Mouse (Mus musculus) neural tube, embryonic 10.5 days (tissue): ENCODE measurements around the gene Stmn1.
"Not testable (repeated sequence)": the region's sequence is repeated elsewhere in the genome, so short reads cannot be mapped to it uniquely, and the experiment has no call there.

ENCODE experiments used
- DNase-seq: peaks from one replicate; pipeline ENCODE4 v3.0.0-alpha.2; 2017; ENCODE audit warnings: low spot score; ENCODE audit errors: extremely low spot score

Gene Stmn1

DNA sequence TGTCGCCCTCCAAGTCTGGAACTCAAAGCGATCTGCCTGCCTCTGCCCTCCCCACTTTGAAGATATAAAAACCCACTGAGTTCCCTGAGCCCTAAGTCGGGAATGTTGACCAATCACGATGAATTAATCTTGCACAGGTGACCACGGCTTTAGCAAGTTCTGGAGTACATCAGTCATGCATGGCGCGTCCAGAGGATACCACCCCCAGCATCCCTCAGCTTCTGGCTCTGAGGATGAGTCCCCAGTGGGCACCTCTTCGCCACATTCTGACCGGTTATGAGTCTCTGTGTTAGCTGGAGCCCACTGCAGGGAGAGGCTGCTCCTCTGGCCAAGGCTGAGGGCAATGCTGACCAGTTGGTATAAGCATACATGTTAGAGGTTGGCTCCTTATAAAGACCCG lies 16.1 kb downstream of the Stmn1 start:
- DNase-seq: no peak

DNA sequence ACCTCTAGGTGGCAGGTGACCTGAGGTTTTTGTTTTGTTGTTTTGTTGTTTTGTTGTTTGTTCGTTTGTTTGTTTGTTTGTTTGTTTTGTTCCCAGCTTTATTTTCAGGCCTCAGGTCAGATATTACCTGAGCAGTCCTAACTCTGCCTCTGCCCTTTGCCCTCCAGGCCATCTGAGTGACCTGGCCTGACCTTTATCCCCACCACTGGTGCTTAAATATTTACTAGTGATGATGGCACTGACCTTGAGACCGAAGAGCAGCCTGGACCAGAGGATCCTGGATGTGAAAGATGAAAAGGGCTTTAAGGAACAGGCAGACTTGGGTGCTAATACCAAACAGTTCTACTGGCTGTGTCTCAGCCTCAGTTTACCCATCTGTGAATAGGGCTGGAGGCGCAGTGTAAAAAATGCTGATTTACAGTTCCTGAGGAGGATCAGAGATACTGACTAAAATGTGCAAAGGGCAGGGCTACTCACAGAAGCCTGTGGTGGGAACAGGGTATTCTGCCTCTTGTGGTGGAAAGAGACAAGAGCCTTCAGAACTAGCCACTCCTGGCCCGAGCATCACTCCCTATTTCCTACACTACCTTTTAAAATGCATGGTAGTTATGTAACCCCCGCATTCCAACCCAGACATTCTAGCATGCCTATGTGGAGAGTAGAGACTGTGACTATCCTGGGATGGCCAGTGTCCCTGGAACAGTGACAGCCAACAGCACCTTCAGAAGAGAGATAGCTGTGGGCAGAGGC lies 17.2 kb downstream of the Stmn1 start:
- no peak for DNase-seq

DNA sequence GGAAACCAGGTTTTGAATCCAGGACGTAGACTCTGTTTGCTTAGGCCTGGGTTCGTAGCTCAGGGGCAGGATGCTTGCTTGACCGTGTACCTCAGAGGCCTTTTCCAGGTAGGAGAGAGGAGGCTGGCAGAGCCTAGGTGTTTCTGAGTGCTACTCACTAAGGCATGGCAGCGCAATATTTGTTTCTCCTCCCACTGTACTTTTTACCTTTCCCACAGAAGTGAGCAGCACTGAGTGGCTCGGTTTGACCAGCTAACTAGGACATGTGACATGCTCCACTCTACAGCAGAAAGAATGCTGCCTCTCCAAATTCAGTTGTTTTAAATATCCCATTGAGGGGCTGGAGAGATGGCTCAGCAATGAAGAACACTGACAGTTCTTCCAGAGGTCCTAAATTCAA lies 20.1 kb downstream of the Stmn1 start:
- DNase-seq: no peak

DNA sequence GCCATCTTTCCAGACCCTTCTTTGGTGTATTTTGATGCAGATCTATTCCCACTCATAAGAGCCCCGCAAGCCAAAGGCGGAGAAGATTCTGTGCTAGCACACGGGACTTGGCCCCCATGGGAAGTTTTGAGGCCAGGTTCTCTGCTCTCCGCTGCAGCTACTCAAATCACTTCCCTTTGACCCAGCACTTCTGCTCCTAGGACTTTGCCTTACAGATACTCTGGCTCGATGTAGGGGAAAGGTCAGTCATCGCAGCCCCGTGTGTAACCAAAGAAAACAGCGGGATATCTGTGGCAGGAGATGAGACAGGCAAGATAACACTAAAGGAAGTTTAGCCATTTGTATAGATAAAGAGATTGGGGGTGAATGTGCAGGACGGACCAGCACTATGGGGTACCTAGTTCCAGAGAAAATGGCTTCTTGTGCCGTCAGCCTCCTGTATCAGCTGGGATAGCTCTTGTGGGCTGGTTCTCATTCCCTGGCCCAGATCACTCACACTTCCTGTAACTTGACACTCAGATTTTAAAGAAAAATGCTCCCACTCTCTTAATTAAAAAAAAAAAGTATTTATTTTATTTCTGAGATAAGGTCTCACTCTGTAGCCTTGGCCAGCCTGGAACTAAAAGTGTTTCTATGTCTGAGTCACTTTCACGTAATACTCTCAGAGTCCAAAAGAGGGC lies 22.0 kb downstream of the Stmn1 start:
- no peak for DNase-seq

DNA sequence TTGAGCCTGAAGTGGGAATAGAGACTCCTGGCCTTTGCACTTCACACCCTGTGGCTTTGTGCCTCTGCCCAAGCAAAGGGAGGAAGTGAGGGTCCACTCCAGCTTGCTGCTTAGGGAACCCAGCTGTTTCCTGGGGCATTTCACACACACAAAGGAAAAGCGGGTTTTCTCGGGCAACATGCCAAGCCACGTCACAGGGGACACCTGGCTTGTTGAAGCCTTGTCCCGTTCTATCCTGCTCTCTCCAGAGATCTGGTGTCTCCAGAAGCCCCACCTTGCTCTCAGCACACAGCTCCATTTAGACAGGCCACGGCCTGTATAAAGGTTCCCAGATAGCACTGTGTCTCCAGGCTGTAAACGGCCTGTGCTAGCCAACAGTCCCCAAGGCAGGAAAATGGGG lies 23.6 kb downstream of the Stmn1 start:
- DNase-seq: no peak

DNA sequence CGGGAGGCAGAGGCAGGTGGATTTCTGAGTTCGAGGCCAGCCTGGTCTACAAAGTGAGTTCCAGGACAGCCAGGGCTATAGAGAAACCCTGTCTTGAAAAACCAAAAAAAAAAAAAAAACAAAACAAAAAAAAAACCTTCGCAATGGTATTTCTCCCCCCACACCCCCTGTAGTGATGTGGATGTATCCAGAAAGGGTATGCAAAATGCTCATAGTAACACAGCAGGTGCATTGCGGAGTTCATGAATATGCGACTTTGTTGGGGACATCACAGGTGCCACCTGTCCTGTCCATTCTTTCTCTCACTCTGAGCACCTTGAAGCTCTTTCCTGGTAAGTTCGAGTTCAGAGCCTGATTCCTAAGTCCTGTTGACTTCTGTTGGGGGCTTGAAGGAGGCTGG lies 26.0 kb downstream of the Stmn1 start:
- not testable (repeated sequence) for DNase-seq

DNA sequence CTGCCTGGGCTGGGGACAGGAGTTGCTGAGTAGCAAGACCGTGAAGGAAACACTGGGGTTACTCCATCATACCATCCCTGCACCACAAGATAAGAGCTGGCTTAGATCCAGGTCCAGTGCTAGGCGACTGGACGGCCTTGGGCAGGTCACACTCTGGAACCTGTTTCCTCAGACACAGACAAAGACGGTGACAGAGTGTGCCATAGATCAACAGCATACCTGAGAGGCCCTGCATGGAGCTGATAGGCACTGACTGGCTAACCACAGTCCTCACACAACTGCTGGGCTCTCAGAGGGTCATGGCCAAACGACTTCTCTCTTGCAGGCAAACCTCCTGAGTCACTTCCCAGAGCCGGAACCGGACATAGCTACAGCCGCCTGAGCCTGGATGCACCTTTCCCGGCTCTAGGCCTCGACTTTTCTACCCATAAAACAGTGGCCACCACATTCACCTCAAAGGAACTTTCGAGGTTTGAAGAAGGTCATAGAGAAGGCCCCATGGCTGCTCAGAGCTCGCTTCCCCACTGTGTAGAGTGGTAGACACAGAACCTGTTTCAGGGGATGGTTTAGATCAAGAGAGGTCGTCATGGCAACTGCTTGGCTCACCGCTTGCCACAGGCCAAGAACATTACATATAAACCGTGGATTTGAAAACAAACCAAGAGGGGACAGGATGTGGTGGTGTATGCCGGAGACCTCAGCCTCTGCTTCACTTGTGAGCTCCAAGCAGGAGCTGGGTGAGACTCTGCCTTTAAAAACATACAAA lies 26.8 kb downstream of the Stmn1 start:
- DNase-seq: no peak

DNA sequence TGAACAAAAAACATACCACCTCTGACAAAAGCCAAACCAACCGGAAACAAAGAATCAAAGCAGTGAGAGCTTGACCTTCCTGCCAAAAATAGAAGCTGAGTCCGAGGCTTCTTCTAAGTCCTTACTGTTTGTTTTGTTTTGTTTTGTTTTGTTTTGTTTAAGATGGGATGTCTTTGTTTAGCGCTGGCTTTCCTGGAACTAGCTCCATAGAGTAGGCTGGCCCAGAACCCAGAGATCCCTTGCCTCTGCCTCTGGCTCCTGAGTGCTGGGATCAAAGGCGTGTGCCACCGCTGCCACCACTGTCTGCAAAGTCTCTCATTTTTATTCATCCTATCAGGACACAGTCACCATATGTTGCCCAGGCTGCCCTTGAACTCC lies 27.4 kb downstream of the Stmn1 start:
- DNase-seq: no peak

DNA sequence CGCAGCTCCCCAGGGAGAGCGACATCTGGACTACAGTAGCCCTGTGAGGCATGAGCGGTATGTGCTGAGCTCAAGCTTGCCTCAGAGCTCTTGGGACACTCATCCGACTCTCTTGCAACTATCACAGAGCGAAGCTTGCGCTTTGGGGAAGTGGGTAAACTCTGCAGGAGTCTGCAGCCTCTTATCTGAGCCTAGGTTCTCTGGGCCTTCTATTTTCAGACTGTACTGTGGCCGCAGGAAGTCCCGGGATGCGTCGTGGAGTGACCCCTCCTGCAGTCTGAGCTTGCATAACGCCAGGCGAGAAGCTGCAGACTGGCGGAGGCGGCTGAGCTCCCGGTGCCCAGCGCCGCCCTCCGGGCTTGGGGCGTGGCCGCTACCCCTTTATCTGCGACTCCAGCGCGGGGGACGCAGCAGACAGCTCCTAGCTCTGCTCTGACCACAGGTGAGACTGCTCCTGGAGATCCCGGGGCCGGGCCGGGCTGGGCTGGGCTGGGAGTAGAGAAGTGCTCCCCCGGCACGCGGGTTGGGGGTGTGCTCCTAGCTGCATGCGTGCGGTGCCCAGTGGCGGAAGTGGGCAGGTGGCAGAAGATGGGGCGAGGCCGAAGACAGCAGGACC lies 28.6 kb downstream of the Stmn1 start, which contains the start of gene Paqr7:
Gene Paqr7 (plus strand): TSS at position 103 of the 616 bp plus-strand sequence.
- DNase-seq: peak; percentile 57

DNA sequence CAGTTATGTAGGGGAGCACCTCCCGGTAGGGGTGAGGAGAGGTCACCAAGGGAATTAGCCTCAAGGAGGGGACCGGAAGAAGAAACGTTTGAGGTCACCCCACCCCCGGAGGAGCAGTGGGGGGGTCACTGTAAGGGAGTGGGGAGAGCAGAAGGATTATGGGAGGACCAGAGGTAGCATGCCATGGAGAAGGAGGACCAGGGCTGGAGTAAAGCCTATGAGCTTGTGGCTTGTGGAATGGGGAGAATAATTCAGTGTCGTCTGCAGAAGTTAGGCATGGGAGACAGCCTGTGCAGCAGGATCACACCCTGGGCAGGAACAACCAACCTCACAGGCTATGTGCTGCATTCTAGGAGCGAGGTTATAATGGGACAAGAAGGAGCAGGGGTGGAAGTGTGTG lies 29.1 kb downstream of the Stmn1 start:
- DNase-seq: no peak

DNA sequence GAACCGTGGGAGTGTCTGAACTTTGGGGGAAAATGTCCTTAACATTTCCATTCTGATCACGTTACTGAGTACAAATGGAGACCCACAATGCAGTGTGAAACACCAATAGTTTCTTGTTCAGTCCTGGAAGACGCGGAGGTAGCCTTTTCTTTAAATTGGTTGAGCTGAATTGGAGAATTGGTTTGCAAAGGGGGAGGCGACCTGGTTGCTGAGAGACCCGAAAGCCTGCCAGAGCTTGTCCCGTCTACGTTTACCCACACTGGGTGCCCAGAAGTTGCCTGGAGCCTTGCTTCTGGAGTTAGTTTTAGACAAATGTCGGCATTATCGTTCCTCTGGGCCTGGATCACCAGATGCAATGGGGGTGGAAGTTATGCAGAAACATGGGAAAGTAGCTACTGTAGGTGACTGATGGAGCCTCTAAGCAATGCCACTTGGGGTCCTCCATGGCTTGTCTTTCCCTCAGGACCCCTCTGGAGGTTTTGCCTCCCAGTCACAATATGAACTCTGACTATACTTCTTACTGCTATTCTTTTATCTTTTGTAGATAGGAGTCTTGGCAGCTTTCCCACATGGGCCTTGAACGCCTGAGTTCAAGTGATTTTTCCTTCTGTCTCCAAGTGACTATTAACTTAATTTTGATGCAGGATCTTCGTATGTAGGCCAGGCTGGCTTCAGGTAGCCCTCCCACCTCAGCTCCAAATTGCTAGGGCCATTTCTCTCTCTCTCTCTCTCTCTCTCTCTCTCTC lies 30.0 kb downstream of the Stmn1 start:
- no peak for DNase-seq

DNA sequence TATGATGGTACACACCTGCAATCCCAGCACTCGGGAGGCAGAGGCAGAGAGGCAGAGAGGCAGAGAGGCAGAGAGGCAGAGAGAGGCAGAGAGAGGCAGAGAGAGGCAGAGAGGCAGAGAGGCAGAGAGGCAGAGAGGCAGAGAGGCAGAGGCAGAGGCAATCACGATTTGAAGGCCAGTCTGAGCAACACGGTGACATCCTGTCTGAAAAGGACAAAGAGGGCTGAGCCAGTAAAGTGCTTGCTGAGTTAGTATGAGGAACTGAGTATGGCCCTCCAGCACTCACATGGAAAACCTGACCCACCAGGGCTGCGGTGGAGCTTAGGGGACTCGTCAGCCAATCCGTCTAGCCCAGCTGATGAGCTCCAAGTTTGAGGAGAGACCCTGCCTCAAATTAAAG lies 30.9 kb downstream of the Stmn1 start:
- DNase-seq: not testable (repeated sequence)

DNA sequence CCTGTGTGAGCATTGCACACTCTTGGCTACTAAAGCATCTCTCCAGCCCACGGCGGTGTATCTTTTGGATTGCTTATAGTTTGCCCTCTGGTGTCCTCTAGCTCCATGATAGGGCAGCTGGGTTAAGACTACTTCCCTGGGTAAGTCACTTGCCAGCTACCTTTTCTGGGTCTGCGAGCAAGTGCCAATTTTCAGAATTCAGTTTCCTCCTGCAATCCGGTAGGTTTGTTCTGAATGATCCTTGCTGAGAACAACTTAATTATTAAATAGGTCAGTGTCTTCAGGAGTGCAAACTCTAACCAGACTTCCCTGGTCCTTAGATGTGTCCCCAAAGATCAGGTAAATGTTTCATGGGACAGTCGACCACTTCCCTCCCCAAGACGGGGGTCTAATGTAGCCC lies 33.0 kb downstream of the Stmn1 start:
- DNase-seq: no peak

DNA sequence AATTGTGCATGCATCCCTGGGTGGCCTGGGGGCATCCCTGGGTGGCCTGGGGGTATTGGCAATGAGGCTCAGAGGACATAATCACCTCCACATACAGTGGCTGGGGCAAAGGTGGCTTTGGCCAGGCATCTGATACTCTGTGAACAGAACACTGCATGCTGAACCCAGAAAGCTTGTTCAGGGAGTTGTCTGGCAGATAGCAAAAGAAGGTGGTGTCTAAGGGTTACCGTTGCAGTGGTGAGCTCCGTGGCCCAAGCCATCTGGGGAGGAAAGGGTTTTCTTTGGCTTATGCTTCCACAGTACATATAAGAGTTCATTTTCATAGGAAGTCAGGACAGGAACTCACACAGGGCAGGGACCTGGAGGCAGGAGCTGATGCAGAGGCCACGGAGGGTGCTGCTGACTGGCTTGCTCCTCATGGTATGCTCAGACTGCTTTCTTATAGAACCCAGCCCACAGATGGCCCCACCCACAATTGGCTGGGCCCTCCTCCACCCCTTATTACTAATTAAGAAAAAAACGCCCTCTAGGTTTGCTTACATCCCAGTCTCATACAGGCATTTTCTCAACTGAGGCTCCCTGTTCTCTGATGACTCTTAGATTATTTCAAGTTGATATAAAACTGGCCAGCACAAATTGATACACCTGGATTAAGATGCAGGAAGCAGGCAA lies 35.7 kb downstream of the Stmn1 start:
- DNase-seq: no peak

DNA sequence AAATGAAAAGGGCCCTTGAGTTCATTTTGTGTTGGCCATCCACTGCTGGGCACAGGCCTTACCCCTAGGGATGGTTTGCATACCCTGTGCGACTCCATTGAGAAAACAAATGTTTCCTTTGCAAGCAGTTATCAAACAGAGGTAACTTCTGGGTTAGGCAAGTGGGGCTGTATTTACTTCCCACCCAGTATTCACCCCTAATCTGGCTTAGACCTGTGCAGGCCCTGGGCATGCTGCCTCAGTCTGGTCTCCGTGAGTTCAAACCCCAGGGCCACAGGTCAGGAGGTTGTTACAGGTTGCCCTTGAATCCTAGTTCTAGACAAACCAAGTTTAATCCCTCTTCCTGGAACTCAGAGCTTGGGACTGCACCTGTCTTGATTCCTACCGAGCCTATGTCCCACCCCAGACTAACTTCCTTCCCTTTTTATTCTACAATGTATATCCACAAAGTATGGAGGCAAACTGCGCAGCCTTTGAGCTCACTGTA lies 37.2 kb downstream of the Stmn1 start:
- DNase-seq: no peak

DNA sequence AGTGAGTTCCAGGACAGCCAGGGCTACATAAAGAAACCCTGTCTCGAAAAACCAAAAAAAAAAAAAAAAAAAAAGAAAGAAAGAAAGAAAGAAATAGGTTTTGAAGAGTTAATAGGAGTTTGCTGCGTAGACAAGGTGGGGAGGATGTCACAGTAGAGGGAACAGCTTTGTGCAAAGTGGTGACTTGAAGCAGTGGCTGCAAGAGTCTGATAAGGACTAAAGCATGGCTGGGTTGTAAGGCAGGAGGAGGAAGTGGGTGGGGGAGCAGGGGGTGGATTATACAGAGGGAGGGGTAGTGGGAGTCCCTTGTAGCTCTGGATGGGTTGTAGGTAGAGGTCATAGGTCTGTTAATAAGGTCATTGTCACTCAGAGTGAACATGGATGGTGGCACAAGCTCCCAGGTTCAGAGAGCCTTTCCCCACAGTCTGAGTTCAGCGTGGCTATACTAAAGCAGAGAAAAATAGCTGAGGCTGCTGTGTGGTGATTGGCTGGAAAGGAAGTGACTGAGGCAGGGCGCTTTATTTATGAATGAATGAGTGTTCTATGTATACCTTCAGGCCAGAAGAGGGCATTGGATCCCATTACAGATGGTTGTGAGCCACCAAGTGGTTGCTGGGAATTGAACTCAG lies 38.0 kb downstream of the Stmn1 start:
- no peak for DNase-seq

DNA sequence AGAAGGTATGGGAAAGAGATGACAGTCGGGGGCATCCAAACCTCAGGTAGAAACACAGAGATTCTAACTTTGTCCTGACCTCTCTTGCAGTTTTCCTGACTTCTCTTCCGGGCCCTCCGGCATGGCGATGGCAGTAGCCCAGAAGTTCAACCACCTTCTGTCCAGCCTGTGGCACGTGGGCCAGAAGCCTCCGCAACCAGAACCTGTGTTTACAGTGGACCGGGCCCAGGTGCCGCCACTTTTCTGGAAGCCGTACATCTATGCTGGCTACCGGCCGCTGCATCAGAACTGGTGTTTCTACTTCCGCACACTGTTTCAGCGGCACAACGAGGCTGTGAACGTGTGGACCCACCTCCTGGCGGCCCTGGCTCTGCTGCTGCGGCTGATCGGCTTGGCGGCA lies 38.6 kb downstream of the Stmn1 start:
- DNase-seq: no peak

DNA sequence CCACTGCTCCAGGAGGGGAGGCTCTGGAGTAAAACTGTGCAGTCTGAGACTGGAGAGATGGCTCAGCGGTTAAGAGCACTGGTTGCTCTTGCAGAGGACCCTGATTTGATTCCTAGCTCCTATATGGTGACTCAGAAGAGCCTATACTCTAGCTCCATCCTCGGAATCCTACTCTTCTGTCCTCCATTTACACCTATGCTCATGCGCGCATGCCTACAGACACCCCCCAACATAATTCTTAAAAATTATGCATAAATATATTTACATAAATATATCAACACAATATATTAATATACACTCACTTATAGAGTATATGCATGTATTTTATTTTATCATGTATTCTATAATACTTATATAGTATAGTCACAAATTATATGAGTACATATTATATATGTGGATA lies 42.3 kb downstream of the Stmn1 start:
- DNase-seq: no peak

DNA sequence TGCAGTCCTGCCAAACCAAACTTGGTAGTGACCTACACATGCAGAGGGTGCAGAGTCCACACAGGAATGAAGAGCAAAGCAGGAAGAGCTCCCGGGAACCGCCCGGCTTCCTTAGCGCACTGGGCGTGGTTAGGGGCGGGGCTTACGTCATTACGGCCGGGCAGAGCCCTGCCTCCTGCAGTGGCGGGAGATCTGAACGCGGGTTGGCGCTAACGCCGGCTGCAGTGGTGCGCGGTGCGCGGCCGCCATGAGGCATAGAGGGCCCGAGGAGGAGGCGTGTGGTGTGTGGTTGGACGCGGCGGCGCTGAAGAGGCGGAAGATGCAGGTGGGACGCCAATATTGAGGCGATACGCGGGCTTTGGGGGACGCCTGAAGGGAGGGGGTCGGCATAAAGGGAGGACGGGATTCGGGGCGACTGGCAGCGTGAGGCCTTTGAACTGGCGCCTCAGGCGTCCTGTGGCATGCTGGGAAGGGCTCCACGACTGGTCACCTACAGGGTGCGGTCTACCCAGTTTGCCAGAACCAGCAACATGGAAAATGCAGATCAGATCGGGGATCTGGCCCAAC lies 42.8 kb downstream of the Stmn1 start, which contains the start of gene Aunip:
Gene Aunip (plus strand): TSS at position 155 of the 567 bp plus-strand sequence.
- DNase-seq: peak; percentile 93

DNA sequence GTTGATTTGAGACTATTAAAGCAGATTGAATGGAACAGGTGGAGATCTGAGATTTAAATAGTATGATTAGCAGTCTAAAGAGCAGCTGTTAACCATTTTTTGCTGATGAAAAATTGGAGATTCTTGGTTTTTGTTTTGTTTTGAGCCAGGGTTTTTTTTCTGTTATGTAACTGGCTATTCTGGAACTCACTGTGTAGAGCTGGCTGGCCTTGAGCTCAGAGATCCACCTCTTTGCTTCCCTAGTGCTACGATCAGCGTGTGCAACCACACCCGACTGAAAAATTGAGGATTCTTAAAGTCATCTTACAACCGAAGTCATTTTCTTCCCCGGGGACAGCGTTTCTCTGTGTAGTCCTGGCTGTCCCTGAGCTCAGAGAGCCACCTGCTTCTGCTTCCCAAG lies 43.6 kb downstream of the Stmn1 start:
- DNase-seq: no peak
